Mouse (Mus musculus) heart, adult 2 months (tissue): Measurements from ENCODE around the gene Pak4.
"Not testable (repeated sequence)": the region's sequence is repeated elsewhere in the genome, so short reads cannot be mapped to it uniquely, and the experiment has no call there.

Experiments used
- CTCF ChIP-seq: fragments of 200-600 bp; IDR thresholded peaks from 2 replicates; pipeline ENCODE4 v1.8.1; 2022; ENCODE audit warnings: antibody characterized with exemption, mild to moderate bottlenecking, moderate library complexity
- POLR2A ChIP-seq: fragments of 200-500 bp; IDR thresholded peaks from 2 replicates; pipeline ENCODE4 v1.6.1; 2011; ENCODE audit warnings: mild to moderate bottlenecking, low read depth, low read length, control low read depth; ENCODE audit not compliant: insufficient read depth

DNA sequence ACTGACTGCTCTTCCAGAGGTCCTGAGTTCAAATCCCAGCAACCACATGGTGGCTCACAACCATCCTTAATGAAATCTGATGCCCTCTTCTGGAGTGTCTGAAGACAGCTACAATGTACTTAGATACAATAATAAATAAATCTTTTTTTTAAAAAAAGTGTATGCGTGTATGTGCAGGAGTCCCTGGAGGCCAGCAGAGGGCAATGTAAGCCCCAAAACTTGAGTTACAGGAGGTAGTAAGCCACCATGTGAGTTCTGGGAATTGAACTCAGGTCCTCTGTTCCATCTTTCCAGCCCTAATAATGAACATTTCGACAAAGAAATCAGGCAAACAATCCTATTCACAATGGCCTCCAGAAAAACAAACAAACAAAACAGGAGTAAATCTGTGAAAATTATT, 5.8 kb upstream of the Pak4 start:
- TF ChIP-seq CTCF, result peak; percentile 19
- not testable (repeated sequence) for TF ChIP-seq POLR2A
